Mouse (Mus musculus) kidney, embryonic 16.5 days (tissue): ENCODE results near the gene Sema5a. TPM values are rescaled to one million over a fixed set of nuclear protein-coding genes. Genes with fewer than 3 reads are reported as not detected.

Experiments used
- ATAC-seq: fragments of 200-750 bp; cut with Nextera tagmentation; 2 replicates; pipeline ENCODE4 v1.8.0; 2017; ENCODE audit warnings: moderate TSS enrichment; ENCODE audit not compliant: low FRiP score, low TSS enrichment
- H3K27ac ChIP-seq: fragments of 300-500 bp; sonication (generic); 2 replicates; pipeline ENCODE4 v1.5.1; 2014; ENCODE audit warnings: low read length
- H3K27me3 ChIP-seq: fragments of 300-500 bp; sonication (generic); 2 replicates; pipeline ENCODE4 v1.6.1; 2014; ENCODE audit warnings: low read length, control low read depth, mixed read lengths; ENCODE audit not compliant: insufficient read depth
- H3K36me3 ChIP-seq: fragments of 300-500 bp; sonication (generic); 2 replicates; pipeline ENCODE4 v1.6.1; 2014; ENCODE audit warnings: low read length, control low read depth, mixed read lengths; ENCODE audit not compliant: insufficient read depth
- H3K4me1 ChIP-seq: fragments of 300-500 bp; sonication (generic); 2 replicates; pipeline ENCODE4 v1.6.1; 2014; ENCODE audit warnings: low read length, control low read depth, mixed read lengths; ENCODE audit not compliant: insufficient read depth
- H3K4me2 ChIP-seq: fragments of 300-500 bp; sonication (generic); replicated peaks from 2 replicates; pipeline ENCODE4 v1.6.1; 2014; ENCODE audit warnings: low read depth, low read length
- H3K4me3 ChIP-seq: fragments of 300-500 bp; sonication (generic); 2 replicates; pipeline ENCODE4 v1.5.1; 2014; ENCODE audit warnings: mild to moderate bottlenecking, low read length
- H3K9ac ChIP-seq: fragments of 300-500 bp; sonication (generic); replicated peaks from 2 replicates; pipeline ENCODE4 v1.6.1; 2014; ENCODE audit warnings: low read length
- H3K9me3 ChIP-seq: fragments of 300-500 bp; sonication (generic); 2 replicates; pipeline ENCODE4 v1.6.1; 2016; ENCODE audit warnings: low read length, control low read depth
- WGBS: fragments of 180-500 bp; shearing (Covaris S2); extraction: QIAGEN DNeasy Blood & Tissue Kit; methylation state at CpG from one replicate; pipeline ENCODE4 v1.1.7; 2014; 5-methylcytosine and 5-hydroxymethylcytosine counted together
- polyA plus RNA-seq: library from polyadenylated mRNA; unstranded; fragments of >200 nt; fragmentation: Nextera tagmentation; extraction: Ambion mirVana; gene quantifications from 2 replicates; pipeline ENCODE4 v1.2.1, GENCODE M21; 2015

Sema5a gene
- polyA plus RNA-seq, 1 experiment from 2014 or later: 26.0 TPM

DNA sequence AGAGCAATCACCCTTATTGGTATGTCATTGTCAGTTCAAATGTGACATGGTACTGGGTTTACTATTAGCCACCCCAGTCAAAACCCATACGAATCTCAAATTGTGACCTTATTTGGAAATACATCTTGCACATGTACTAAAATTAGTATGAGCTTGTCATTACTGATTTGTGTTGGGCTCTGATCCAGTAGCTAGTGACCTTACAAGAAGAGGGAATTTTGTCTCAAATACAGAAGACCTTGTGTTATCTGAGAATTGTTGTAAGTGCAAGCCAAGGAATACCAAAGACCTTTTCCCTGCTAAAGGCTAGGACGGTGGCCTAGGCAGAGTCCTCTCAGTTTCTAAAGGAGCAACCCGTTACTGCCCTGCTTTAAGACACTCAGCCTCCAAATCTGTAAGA is 287.9 kb downstream of the Sema5a start:
- Histone ChIP-seq H3K4me1 (0 out of 2 replicates have a peak, but pooled peaks cover 3% of the 10 kb centered on the region), H3K4me2 (no peak overlapping the region), H3K9me3 (no peaks in the 10 kb centered on the region), H3K9ac (no peak overlapping the region), H3K4me3 (no peak overlapping the region), H3K27ac (no peak overlapping the region), H3K36me3 (no peaks in the 10 kb centered on the region), H3K27me3 (no peaks in the 10 kb centered on the region)
- no peak for ATAC-seq
- WGBS: 65% methylated on average over 3 of the region's 3 CpGs

DNA sequence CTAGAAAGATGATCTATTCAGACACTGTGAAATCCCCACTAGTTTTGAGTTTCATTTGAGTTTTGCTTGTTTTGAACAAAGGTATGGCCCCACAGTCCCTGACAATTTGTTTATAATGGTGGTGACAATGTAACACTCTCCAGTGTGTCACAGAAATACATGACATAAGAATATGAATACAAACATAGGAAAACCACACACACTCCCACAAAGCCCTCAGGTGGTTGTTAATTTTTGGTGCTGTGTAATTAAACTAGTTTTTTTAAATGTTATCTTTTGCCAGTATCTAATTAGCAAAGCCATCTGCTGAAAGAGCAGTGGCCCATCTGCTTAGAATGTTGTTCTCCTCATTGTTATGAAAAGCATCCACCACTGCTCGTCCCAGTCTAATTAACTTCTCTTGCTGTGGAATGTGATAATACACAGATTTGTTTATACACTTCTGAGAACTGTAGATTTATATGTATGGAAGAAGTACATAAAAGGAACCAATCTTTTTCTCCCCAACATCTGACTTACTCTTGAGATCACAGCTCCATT is 289.0 kb downstream of the Sema5a start:
- Histone ChIP-seq H3K9ac (no peak overlapping the region), H3K27ac (no peak overlapping the region), H3K4me3 (no peak overlapping the region), H3K27me3 (no peaks in the 10 kb centered on the region), H3K36me3 (no peaks in the 10 kb centered on the region), H3K4me2 (no peak overlapping the region), H3K9me3 (no peaks in the 10 kb centered on the region), H3K4me1 (0 out of 2 replicates have a peak, but pooled peaks cover 3% of the 10 kb centered on the region)
- no peak for ATAC-seq
- WGBS: 61% methylated on average over 1 of the region's 1 CpGs

DNA sequence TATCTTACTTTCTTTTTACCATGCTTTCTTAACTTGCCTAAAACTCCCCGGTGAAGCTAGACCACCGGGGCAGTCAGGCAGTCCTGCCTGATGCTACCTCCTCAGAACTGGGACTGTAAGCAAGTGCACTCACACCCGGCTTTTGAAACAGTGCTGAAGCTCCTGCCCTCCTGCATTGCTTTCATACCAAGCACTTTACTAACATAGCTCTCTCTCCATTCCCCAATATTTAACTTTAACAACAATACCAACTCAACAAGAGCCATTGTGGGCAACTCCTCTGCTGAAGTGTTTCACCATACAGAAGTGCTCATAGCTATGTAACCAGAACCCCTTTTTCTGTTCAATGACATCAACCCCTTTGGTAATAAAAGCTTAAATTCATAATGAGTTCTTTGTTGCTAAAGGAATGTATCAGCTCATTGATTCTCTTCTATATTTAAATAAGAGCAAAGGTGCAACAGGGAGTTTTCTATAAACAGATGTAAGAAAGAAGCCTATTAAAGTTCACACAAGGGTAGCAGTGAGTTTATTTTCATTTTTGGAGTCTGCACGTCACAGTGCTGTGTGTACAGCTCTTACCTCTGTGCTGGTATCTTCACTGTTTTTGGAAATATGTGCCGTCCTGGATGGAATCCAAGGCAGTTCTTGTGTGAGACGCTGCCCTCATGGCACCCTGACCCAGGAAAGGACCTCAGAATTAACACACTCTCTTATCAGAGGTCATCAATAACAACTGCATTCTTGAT is 292.3 kb downstream of the Sema5a start:
- no peak for ATAC-seq
- 72% methylated on average over 6 of the region's 6 CpGs for WGBS
- Histone ChIP-seq H3K4me2 (no peak overlapping the region), H3K27ac (0 out of 2 replicates have a peak overlapping the region, but pooled peaks have one; percentile 6), H3K27me3 (no peaks in the 10 kb centered on the region), H3K9ac (no peak overlapping the region), H3K9me3 (no peaks in the 10 kb centered on the region), H3K36me3 (no peaks in the 10 kb centered on the region), H3K4me1 (0 out of 2 replicates have a peak, but pooled peaks cover 3% of the 10 kb centered on the region), H3K4me3 (no peak overlapping the region)

DNA sequence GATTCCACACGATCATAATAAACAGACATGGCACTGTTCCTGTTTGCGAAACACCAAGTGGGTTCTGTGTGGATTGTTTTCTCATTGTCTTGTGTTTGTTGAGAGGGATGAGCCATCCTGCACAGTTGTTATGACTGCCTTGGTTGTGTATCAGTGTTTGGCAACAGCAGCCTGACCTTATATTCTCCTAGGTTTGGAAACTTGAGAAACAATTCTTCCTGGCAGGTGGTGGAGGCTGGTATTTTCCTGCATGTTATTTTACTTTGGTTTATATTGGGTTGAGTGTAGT is 292.8 kb downstream of the Sema5a start:
- Histone ChIP-seq H3K9ac (no peak overlapping the region), H3K27ac (no peak overlapping the region), H3K36me3 (no peaks in the 10 kb centered on the region), H3K4me1 (0 out of 2 replicates have a peak, but pooled peaks cover 3% of the 10 kb centered on the region), H3K4me2 (no peak overlapping the region), H3K9me3 (no peaks in the 10 kb centered on the region), H3K27me3 (no peaks in the 10 kb centered on the region), H3K4me3 (no peak overlapping the region)
- ATAC-seq: no peak
- 78% methylated on average over 2 of the region's 2 CpGs for WGBS

DNA sequence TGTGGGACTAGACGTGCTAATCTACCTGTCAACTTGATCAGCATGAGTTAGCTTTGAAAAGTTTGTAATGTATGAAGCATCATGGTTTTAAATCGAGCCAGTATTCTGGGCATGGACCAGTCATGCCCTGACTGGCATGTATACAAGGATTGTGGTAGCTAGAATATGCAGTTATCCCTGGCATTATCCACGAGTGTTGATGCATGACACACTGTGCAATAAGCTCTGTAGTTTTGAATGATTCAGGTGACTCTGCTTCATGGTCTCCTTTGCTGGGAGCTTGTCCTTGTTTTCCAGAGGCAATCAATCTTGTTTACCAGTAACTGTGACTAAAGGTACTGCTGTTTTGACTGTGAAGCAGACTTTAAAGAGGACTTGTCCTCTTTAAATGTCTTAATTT is 293.5 kb downstream of the Sema5a start:
- Histone ChIP-seq H3K9ac (no peak overlapping the region), H3K4me1 (0 out of 2 replicates have a peak, but pooled peaks cover 3% of the 10 kb centered on the region), H3K36me3 (no peaks in the 10 kb centered on the region), H3K27me3 (no peaks in the 10 kb centered on the region), H3K4me3 (no peak overlapping the region), H3K4me2 (no peak overlapping the region), H3K27ac (no peak overlapping the region), H3K9me3 (no peaks in the 10 kb centered on the region)
- 70% methylated on average over 3 of the region's 3 CpGs for WGBS
- ATAC-seq: no peak

DNA sequence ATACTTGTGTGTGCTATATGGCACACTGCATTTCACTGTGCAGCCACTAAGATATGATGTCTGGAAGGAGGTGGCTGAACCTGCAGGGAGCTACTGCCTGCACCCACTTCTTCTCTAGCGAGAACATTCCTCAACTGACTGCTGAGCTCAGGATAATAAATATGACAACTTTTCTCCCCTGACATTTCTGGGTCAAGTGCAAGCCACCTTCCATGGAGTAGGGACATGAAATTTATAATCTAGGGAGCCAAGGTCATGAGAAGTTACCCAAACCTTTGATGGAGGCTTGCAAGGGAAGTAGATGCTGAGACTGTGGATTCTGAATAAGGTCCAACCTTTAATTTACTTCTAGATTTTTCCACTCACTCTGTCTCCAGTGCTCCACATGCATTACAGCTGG is 298.1 kb downstream of the Sema5a start:
- H3K4me1 ChIP-seq: peaks cover 9% of the 10 kb centered on the region; the same call in 1 of the 2 replicates
- no peaks in the 10 kb centered on the region for H3K36me3 ChIP-seq
- no peaks in the 10 kb centered on the region for H3K9me3 ChIP-seq
- WGBS: 19% methylated on average over 1 of the region's 1 CpGs
- no peak for ATAC-seq
- H3K27me3 ChIP-seq: no peaks in the 10 kb centered on the region
- H3K4me3 ChIP-seq: no peak overlapping the region
- H3K27ac ChIP-seq: no peak overlapping the region
- no peak overlapping the region for H3K4me2 ChIP-seq
- no peak overlapping the region for H3K9ac ChIP-seq

DNA sequence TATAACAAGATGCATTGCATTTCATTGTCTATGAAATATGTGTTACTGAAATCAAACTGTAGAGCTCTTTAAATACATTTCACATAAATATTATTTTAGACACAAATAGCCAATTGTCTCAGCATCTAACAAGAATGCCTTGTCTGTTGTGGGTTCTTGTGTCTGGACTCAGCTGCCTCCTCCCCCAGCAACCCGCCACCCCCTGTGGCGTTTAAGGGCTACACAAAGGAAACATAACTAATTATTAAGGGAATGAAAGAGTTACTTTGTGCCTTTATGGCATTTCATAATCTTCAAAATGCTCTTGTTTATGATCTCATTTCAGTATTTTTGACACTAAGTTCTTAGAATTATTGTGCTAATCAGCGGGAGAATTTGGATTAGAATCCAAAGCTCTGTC is 298.6 kb downstream of the Sema5a start:
- H3K9me3 ChIP-seq: no peaks in the 10 kb centered on the region
- no peaks in the 10 kb centered on the region for H3K27me3 ChIP-seq
- no peak overlapping the region for H3K4me2 ChIP-seq
- no peak for ATAC-seq
- H3K4me1 ChIP-seq: peaks cover 9% of the 10 kb centered on the region; the same call in 1 of the 2 replicates
- H3K9ac ChIP-seq: no peak overlapping the region
- H3K27ac ChIP-seq: no peak overlapping the region
- no peaks in the 10 kb centered on the region for H3K36me3 ChIP-seq
- no peak overlapping the region for H3K4me3 ChIP-seq
- WGBS: 83% methylated on average over 3 of the region's 3 CpGs

DNA sequence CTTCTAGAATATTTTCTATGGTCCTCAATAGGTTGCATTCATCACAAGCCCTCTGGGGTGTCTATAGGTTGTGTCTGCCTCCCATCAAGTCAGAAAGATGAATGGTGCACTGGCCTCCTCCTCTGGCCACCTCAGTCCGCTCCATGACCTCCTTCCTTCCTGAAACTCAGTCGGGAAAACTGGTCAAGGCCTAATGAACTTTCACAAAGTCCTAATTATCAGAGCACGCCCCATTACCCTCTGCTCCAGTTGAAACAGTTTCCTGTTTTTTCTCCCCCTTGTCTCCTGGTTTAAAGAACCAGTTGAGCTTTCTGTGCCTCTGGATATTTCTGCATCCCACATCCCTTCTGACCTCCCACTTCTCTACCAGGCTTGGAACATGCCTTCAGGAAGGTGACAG is 300.8 kb downstream of the Sema5a start:
- WGBS: 20% methylated on average over 3 of the region's 3 CpGs
- H3K9ac ChIP-seq: no peak overlapping the region
- H3K36me3 ChIP-seq: 0 out of 2 replicates have a peak, but pooled peaks cover 3% of the 10 kb centered on the region
- H3K4me3 ChIP-seq: no peak overlapping the region
- H3K9me3 ChIP-seq: no peaks in the 10 kb centered on the region
- peak; percentile 65; the same call in 1 of the 2 replicates for ATAC-seq
- H3K4me2 ChIP-seq: no peak overlapping the region
- peaks cover 9% of the 10 kb centered on the region; the same call in 1 of the 2 replicates for H3K4me1 ChIP-seq
- no peaks in the 10 kb centered on the region for H3K27me3 ChIP-seq
- no peak overlapping the region for H3K27ac ChIP-seq

DNA sequence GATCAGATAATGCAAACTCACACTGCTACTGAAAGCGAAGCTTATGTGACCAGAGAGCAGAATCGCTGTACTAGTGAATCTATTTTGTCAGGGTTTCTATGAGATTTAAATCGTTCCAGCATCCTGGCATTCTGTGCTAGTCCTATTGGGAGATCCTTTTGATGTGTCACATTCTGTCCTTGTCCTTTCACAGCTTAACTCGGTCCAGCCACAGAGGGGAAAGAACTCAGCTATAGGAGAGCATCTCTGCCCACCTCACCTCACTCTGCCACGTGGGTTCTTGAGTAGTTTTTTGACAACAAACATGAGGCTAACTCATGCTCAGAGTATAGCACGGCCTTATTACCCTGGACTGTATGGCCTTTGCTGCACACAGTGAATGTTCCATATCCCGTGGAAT is 302.1 kb downstream of the Sema5a start:
- Histone ChIP-seq H3K4me2 (no peak overlapping the region), H3K4me1 (peaks cover 9% of the 10 kb centered on the region; the same call in 1 of the 2 replicates), H3K9me3 (no peaks in the 10 kb centered on the region), H3K27ac (no peak overlapping the region), H3K36me3 (0 out of 2 replicates have a peak, but pooled peaks cover 3% of the 10 kb centered on the region), H3K4me3 (no peak overlapping the region), H3K9ac (no peak overlapping the region), H3K27me3 (no peaks in the 10 kb centered on the region)
- 86% methylated on average over 7 of the region's 7 CpGs for WGBS
- no peak for ATAC-seq

DNA sequence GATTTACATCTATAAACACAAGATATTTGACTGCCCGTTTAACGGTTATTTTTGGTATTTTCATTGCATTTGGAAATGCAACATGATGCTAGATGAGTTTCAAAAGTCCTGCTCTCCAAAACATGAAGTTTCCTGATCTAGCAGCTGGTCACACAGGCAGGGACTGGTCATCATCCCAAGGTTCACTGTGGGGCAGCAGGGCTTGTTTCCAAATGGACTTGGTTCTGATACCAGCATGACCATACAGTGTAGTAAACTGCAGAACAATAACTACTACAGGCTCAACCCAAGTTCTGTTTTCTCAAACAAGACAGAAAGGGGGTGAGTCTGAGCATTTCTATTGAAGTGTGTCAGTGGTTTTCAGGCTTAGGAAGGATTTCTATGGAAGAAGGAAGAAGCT is 314.3 kb downstream of the Sema5a start:
- H3K4me2 ChIP-seq: no peak overlapping the region
- H3K36me3 ChIP-seq: 0 out of 2 replicates have a peak, but pooled peaks cover 3% of the 10 kb centered on the region
- peaks cover 4% of the 10 kb centered on the region; the same call in 1 of the 2 replicates for H3K4me1 ChIP-seq
- no peak for ATAC-seq
- no peaks in the 10 kb centered on the region for H3K9me3 ChIP-seq
- no peak overlapping the region for H3K4me3 ChIP-seq
- no peak overlapping the region for H3K9ac ChIP-seq
- no peaks in the 10 kb centered on the region for H3K27me3 ChIP-seq
- 90% methylated on average over 2 of the region's 2 CpGs for WGBS
- no peak overlapping the region for H3K27ac ChIP-seq
